Mouse (Mus musculus) heart, embryonic 13.5 days (tissue): ENCODE data around the gene Zfp566. TPM values are rescaled to one million over a fixed set of nuclear protein-coding genes. Genes with fewer than 3 reads are reported as not detected.

ENCODE experiments used
- ATAC-seq: fragments of 200-750 bp; cut with Nextera tagmentation; 2 replicates; pipeline ENCODE4 v1.8.0; 2017; ENCODE audit warnings: moderate TSS enrichment; ENCODE audit not compliant: insufficient number of reproducible peaks, low FRiP score, low TSS enrichment; ENCODE audit errors: extremely low read depth
- H3K27ac ChIP-seq: fragments of 300-500 bp; sonication (generic); replicated peaks from 2 replicates; pipeline ENCODE4 v1.5.1; 2015; ENCODE audit warnings: moderate library complexity, mild to moderate bottlenecking, inconsistent platforms
- H3K27me3 ChIP-seq: fragments of 300-500 bp; sonication (generic); replicated peaks from 2 replicates; pipeline ENCODE4 v1.6.1; 2015; ENCODE audit warnings: mild to moderate bottlenecking, inconsistent platforms
- H3K36me3 ChIP-seq: fragments of 300-500 bp; sonication (generic); 2 replicates; pipeline ENCODE4 v1.6.1; 2015; ENCODE audit warnings: mild to moderate bottlenecking, inconsistent platforms
- H3K4me1 ChIP-seq: fragments of 300-500 bp; sonication (generic); 2 replicates; pipeline ENCODE4 v1.6.1; 2015; ENCODE audit warnings: inconsistent platforms
- H3K4me2 ChIP-seq: fragments of 300-500 bp; sonication (generic); 2 replicates; pipeline ENCODE4 v1.6.1; 2015; ENCODE audit warnings: inconsistent platforms, mild to moderate bottlenecking, moderate library complexity
- H3K4me3 ChIP-seq: fragments of 300-500 bp; sonication (generic); 2 replicates; pipeline ENCODE4 v1.5.1; 2015; ENCODE audit warnings: moderate library complexity, mild to moderate bottlenecking, inconsistent platforms
- H3K9ac ChIP-seq: fragments of 300-500 bp; sonication (generic); 2 replicates; pipeline ENCODE4 v1.6.1; 2015; ENCODE audit warnings: inconsistent platforms, mild to moderate bottlenecking, moderate library complexity
- H3K9me3 ChIP-seq: fragments of 300-500 bp; sonication (generic); 2 replicates; pipeline ENCODE4 v1.6.1; 2016; ENCODE audit warnings: inconsistent platforms
- WGBS: fragments of 180-500 bp; shearing (Covaris S2); methylation state at CpG from one replicate; pipeline ENCODE4 v1.1.7; 2015; ENCODE audit warnings: mixed read lengths; 5-methylcytosine and 5-hydroxymethylcytosine counted together
- microRNA-seq: library from miRNA; unstranded; fragments of <30 nt; microRNA quantifications from one replicate; pipeline ENCODE4, GENCODE M21; 2016
- polyA plus RNA-seq: library from polyadenylated mRNA; unstranded; fragments of >200 nt; fragmentation: Nextera tagmentation; extraction: Ambion mirVana; gene quantifications from 2 replicates; pipeline ENCODE4 v1.2.1, GENCODE M21; 2015

Zfp566 gene
- polyA plus RNA-seq, 1 experiment from 2014 or later: 4.7 TPM

GRCm38 (mm10) chr7:30050882-30051548 lies 39.3 kb downstream of the Zfp566 start, which contains the start of gene Zfp14:
TSS of gene Zfp14 (minus strand) at chr7:30051380.
- Histone ChIP-seq H3K4me3 (peak within 1 kb of the TSS; percentile 81), H3K27ac (peak within 1 kb of the TSS; percentile 83), H3K4me1 (peaks cover 18% of the 10 kb centered on the region), H3K4me2 (peak within 1 kb of the TSS; percentile 91), H3K36me3 (peaks cover 9% of the 10 kb centered on the region), H3K9me3 (no peaks in the 10 kb centered on the region), H3K27me3 (no peaks in the 10 kb centered on the region), H3K9ac (peak within 1 kb of the TSS; percentile 85)
- peak; percentile 88 for ATAC-seq
- under 1% methylated on average over 40 of the region's 40 CpGs for WGBS

- peaks cover 12% of the 10 kb centered on the region for H3K4me1 ChIP-seq
- no peak for ATAC-seq
- 67% methylated on average over 4 of the region's 4 CpGs for WGBS
Measured at GRCm38 (mm10) chr7:30048126-30048525, 42.2 kb downstream of the Zfp566 start.

GRCm38 (mm10) chr7:30044354-30044753 lies 46.0 kb downstream of the Zfp566 start:
- 65% methylated on average over 9 of the region's 9 CpGs for WGBS
- no peak overlapping the region for H3K9ac ChIP-seq

More at GRCm38 (mm10) chr7:30048126-30048525, 42.2 kb downstream of the Zfp566 start:
- H3K27ac ChIP-seq: no peak overlapping the region
- H3K9me3 ChIP-seq: no peaks in the 10 kb centered on the region
- no peak overlapping the region for H3K9ac ChIP-seq
- H3K4me3 ChIP-seq: no peak overlapping the region
- no peaks in the 10 kb centered on the region for H3K36me3 ChIP-seq
- H3K4me2 ChIP-seq: no peak overlapping the region
- H3K27me3 ChIP-seq: no peaks in the 10 kb centered on the region

GRCm38 (mm10) chr7:30034331-30034730 lies 56.0 kb downstream of the Zfp566 start:
- H3K27me3 ChIP-seq: no peaks in the 10 kb centered on the region
- ATAC-seq: no peak
- no peak overlapping the region for H3K27ac ChIP-seq
- H3K9me3 ChIP-seq: no peaks in the 10 kb centered on the region
- no peaks in the 10 kb centered on the region for H3K4me1 ChIP-seq
- 87% methylated on average over 12 of the region's 12 CpGs for WGBS
- peaks cover 27% of the 10 kb centered on the region for H3K36me3 ChIP-seq
- no peak overlapping the region for H3K4me2 ChIP-seq
- H3K9ac ChIP-seq: no peak overlapping the region
- H3K4me3 ChIP-seq: no peak overlapping the region

More at GRCm38 (mm10) chr7:30044354-30044753, 46.0 kb downstream of the Zfp566 start:
- Histone ChIP-seq H3K27me3 (no peaks in the 10 kb centered on the region), H3K4me2 (no peak overlapping the region), H3K27ac (no peak overlapping the region), H3K9me3 (no peaks in the 10 kb centered on the region), H3K4me1 (no peaks in the 10 kb centered on the region), H3K4me3 (no peak overlapping the region), H3K36me3 (peaks cover 8% of the 10 kb centered on the region; the same call in 1 of the 2 replicates)
- ATAC-seq: no peak

- H3K4me2 ChIP-seq: no peak overlapping the region
- no peaks in the 10 kb centered on the region for H3K9me3 ChIP-seq
- no peak overlapping the region for H3K27ac ChIP-seq
- H3K9ac ChIP-seq: no peak overlapping the region
- no peaks in the 10 kb centered on the region for H3K4me1 ChIP-seq
- H3K27me3 ChIP-seq: no peaks in the 10 kb centered on the region
- 82% methylated on average over 3 of the region's 3 CpGs for WGBS
- H3K4me3 ChIP-seq: no peak overlapping the region
- H3K36me3 ChIP-seq: peaks cover 26% of the 10 kb centered on the region
- ATAC-seq: no peak
Measured at GRCm38 (mm10) chr7:30031379-30031778, 58.9 kb downstream of the Zfp566 start.

GRCm38 (mm10) chr7:30030677-30031076 lies 59.6 kb downstream of the Zfp566 start:
- H3K9me3 ChIP-seq: no peaks in the 10 kb centered on the region
- H3K4me1 ChIP-seq: no peaks in the 10 kb centered on the region
- no peak overlapping the region for H3K4me3 ChIP-seq
- H3K27ac ChIP-seq: no peak overlapping the region
- no peak; the same call in 1 of the 2 replicates for ATAC-seq
- 40% methylated on average over 6 of the region's 6 CpGs for WGBS
- H3K27me3 ChIP-seq: no peaks in the 10 kb centered on the region
- no peak overlapping the region for H3K4me2 ChIP-seq
- H3K9ac ChIP-seq: no peak overlapping the region
- peaks cover 30% of the 10 kb centered on the region for H3K36me3 ChIP-seq

GRCm38 (mm10) chr7:30028572-30028971 lies 61.8 kb downstream of the Zfp566 start:
- 86% methylated on average over 3 of the region's 3 CpGs for WGBS

More at GRCm38 (mm10) chr7:30028572-30028971, 61.8 kb downstream of the Zfp566 start:
- H3K27me3 ChIP-seq: no peaks in the 10 kb centered on the region
- ATAC-seq: no peak
- no peak overlapping the region for H3K9ac ChIP-seq
- H3K27ac ChIP-seq: no peak overlapping the region
- no peak overlapping the region for H3K4me3 ChIP-seq
- peaks cover 50% of the 10 kb centered on the region for H3K36me3 ChIP-seq
- no peaks in the 10 kb centered on the region for H3K4me1 ChIP-seq
- no peaks in the 10 kb centered on the region for H3K9me3 ChIP-seq
- H3K4me2 ChIP-seq: no peak overlapping the region

Small RNA genes lying within 50 kb of the gene (microRNA-seq; reads per million reads assigned to microRNA genes)
- not detected for gene Gm23368

Other genes starting within 250 kb of the Zfp566 start
- 1.7 and 1.9 TPM in 2 replicates for gene Zfp940, start 236.9 kb downstream of the Zfp566 start, polyA plus RNA-seq
- 3.0 and 3.2 TPM in 2 replicates for gene Zfp420, start 230.5 kb downstream of the Zfp566 start, polyA plus RNA-seq
- gene Zfp27, start 184.0 kb downstream of the Zfp566 start, polyA plus RNA-seq: 5.8 and 6.1 TPM in 2 replicates
- 3.2 and 3.3 TPM in 2 replicates for gene Zfp383, start 182.3 kb downstream of the Zfp566 start, polyA plus RNA-seq
- gene Zfp74, start 136.4 kb downstream of the Zfp566 start, polyA plus RNA-seq: 7.2 TPM in 2 replicates
- 17.2 and 20.2 TPM in 2 replicates for gene Zfp568, start 106.6 kb downstream of the Zfp566 start, polyA plus RNA-seq
- 2.5 and 4.0 TPM in 2 replicates for gene Zfp14, start 39.1 kb downstream of the Zfp566 start, polyA plus RNA-seq
- gene Zfp82, start 17.6 kb downstream of the Zfp566 start, polyA plus RNA-seq: 4.2 and 4.6 TPM in 2 replicates
- 0.29 TPM in 1 of 2 replicates, not detected in the other for gene Gm26920, start 117 bp downstream of the Zfp566 start, polyA plus RNA-seq
- gene Zfp260, start 4.2 kb upstream of the Zfp566 start, polyA plus RNA-seq: 70.2 and 76.4 TPM in 2 replicates
- 9.6 and 10.0 TPM in 2 replicates for gene Zfp382, start 31.4 kb upstream of the Zfp566 start, polyA plus RNA-seq
- gene Zfp146, start 79.2 kb upstream of the Zfp566 start, polyA plus RNA-seq: 8.6 and 9.5 TPM in 2 replicates
- gene Cox7a1, start 93.6 kb upstream of the Zfp566 start, polyA plus RNA-seq: 330 and 354 TPM in 2 replicates
- gene Capns1, start 108.3 kb upstream of the Zfp566 start, polyA plus RNA-seq: 76.8 and 81.8 TPM in 2 replicates
- 113 and 123 TPM in 2 replicates for gene Polr2i, start 141.4 kb upstream of the Zfp566 start, polyA plus RNA-seq
- gene Tbcb, start 141.7 kb upstream of the Zfp566 start, polyA plus RNA-seq: 145 and 170 TPM in 2 replicates
- gene Ovol3, start 145.2 kb upstream of the Zfp566 start, polyA plus RNA-seq: not detected in 2 replicates
- 0.37 and 0.39 TPM in 2 replicates for gene Thap8, start 189.6 kb upstream of the Zfp566 start, polyA plus RNA-seq
- 7.1 and 8.5 TPM in 2 replicates for gene Wdr62, start 189.9 kb upstream of the Zfp566 start, polyA plus RNA-seq
- 10.2 and 14.9 TPM in 2 replicates for gene Clip3, start 201.2 kb upstream of the Zfp566 start, polyA plus RNA-seq
- 60.5 and 66.1 TPM in 2 replicates for gene Alkbh6, start 218.2 kb upstream of the Zfp566 start, polyA plus RNA-seq
- 18.3 and 20.2 TPM in 2 replicates for gene Syne4, start 224.3 kb upstream of the Zfp566 start, polyA plus RNA-seq
- gene E130208F15Rik, start 231.2 kb upstream of the Zfp566 start, polyA plus RNA-seq: 2.5 and 3.3 TPM in 2 replicates
- gene Sdhaf1, start 233.4 kb upstream of the Zfp566 start, polyA plus RNA-seq: 14.6 and 15.1 TPM in 2 replicates